Mouse (Mus musculus): ENCODE measurements around the gene Vps35l. TPM values are rescaled to one million over a fixed set of nuclear protein-coding genes. Genes with fewer than 3 reads are reported as not detected.

Vps35l gene
- polyA plus RNA-seq (2012; rRNA removed): 21.1 and 22.7 TPM in 2 replicates

GRCm38 (mm10) chr7:118739975-118740531 is at the start of gene Vps35l:
TSS of gene Vps35l (plus strand) at chr7:118740226.

GRCm38 (mm10) chr7:118705101-118705961 is 34.7 kb upstream of the Vps35l start, which contains the start of gene Gde1:
TSS of gene Gde1 (minus strand) at chr7:118705778.

GRCm38 (mm10) chr7:118712228-118713173 is 27.5 kb upstream of the Vps35l start, which contains the start of gene Ccp110:
TSS of gene Ccp110 (plus strand) at chr7:118712552.

GRCm38 (mm10) chr7:118855171-118855876 is 115.3 kb downstream of the Vps35l start, which contains the start of gene Iqck:
TSS of gene Iqck (plus strand) at chr7:118855752.

GRCm38 (mm10) chr7:118855877-118856304 is 115.9 kb downstream of the Vps35l start, which contains the start of gene Knop1:
TSS of gene Knop1 (minus strand) at chr7:118856254.

Other genes starting within 250 kb of the Vps35l start
- gene Itpripl2, start 248.3 kb upstream of the Vps35l start, polyA plus RNA-seq (2012; rRNA removed): 2.7 TPM in 2 replicates
- gene Coq7, start 206.9 kb upstream of the Vps35l start, polyA plus RNA-seq (2012; rRNA removed): 26.3 and 26.4 TPM in 2 replicates
- 0.82 and 1.3 TPM in 2 replicates for gene Tmc7, start 155.5 kb upstream of the Vps35l start, polyA plus RNA-seq (2012; rRNA removed)
- 0.10 and 0.17 TPM in 2 replicates for gene Tmc5, start 142.9 kb upstream of the Vps35l start, polyA plus RNA-seq (2012; rRNA removed)
- 27.6 and 28.6 TPM in 2 replicates for gene Gde1, start 34.4 kb upstream of the Vps35l start, polyA plus RNA-seq (2012; rRNA removed)
- 6.0 and 6.7 TPM in 2 replicates for gene Ccp110, start 27.7 kb upstream of the Vps35l start, polyA plus RNA-seq (2012; rRNA removed)
- 0.26 and 0.34 TPM in 2 replicates for gene Iqck, start 115.5 kb downstream of the Vps35l start, polyA plus RNA-seq (2012; rRNA removed)
- 8.2 and 8.4 TPM in 2 replicates for gene Knop1, start 116.0 kb downstream of the Vps35l start, polyA plus RNA-seq (2012; rRNA removed)

All from liver, embryonic 18 days (tissue).